Mouse (Mus musculus) forebrain, embryonic 12.5 days (tissue): ENCODE data around the gene Plcb1. TPM values are rescaled to one million over a fixed set of nuclear protein-coding genes. Genes with fewer than 3 reads are reported as not detected.

Source experiments
- ATAC-seq: fragments of 200-750 bp; cut with Nextera tagmentation; 2 replicates; pipeline ENCODE4 v1.8.0; 2017; ENCODE audit warnings: moderate TSS enrichment; ENCODE audit not compliant: low FRiP score
- H3K27ac ChIP-seq: fragments of 300-500 bp; sonication (generic); 2 replicates; pipeline ENCODE4 v1.5.1; 2016; ENCODE audit warnings: mild to moderate bottlenecking
- H3K27me3 ChIP-seq: fragments of 300-500 bp; sonication (generic); 2 replicates; pipeline ENCODE4 v1.6.1; 2016; ENCODE audit warnings: mild to moderate bottlenecking
- H3K36me3 ChIP-seq: fragments of 300-500 bp; sonication (generic); replicated peaks from 2 replicates; pipeline ENCODE4 v1.6.1; 2016; ENCODE audit warnings: mild to moderate bottlenecking
- H3K4me1 ChIP-seq: fragments of 300-500 bp; sonication (generic); 2 replicates; pipeline ENCODE4 v1.6.1; 2016
- H3K4me2 ChIP-seq: fragments of 300-500 bp; sonication (generic); 2 replicates; pipeline ENCODE4 v1.6.1; 2016; ENCODE audit warnings: mild to moderate bottlenecking, moderate library complexity
- H3K4me3 ChIP-seq: fragments of 300-500 bp; sonication (generic); replicated peaks from 2 replicates; pipeline ENCODE4 v1.5.1; 2016; ENCODE audit warnings: mild to moderate bottlenecking
- H3K9ac ChIP-seq: fragments of 300-500 bp; sonication (generic); 2 replicates; pipeline ENCODE4 v1.6.1; 2016; ENCODE audit warnings: mild to moderate bottlenecking
- H3K9me3 ChIP-seq: fragments of 300-500 bp; sonication (generic); 2 replicates; pipeline ENCODE4 v1.6.1; 2016
- WGBS: fragments of 180-500 bp; shearing (Covaris S2); methylation state at CpG from one replicate; pipeline ENCODE4 v1.1.7; 2016; 5-methylcytosine and 5-hydroxymethylcytosine counted together
- polyA plus RNA-seq: library from polyadenylated mRNA; unstranded; fragments of >200 nt; fragmentation: Nextera tagmentation; extraction: Ambion mirVana; gene quantifications from 2 replicates; pipeline ENCODE4 v1.2.1, GENCODE M21; 2016

Plcb1 gene
- polyA plus RNA-seq, 1 experiment from 2014 or later = 19.3 TPM

DNA sequence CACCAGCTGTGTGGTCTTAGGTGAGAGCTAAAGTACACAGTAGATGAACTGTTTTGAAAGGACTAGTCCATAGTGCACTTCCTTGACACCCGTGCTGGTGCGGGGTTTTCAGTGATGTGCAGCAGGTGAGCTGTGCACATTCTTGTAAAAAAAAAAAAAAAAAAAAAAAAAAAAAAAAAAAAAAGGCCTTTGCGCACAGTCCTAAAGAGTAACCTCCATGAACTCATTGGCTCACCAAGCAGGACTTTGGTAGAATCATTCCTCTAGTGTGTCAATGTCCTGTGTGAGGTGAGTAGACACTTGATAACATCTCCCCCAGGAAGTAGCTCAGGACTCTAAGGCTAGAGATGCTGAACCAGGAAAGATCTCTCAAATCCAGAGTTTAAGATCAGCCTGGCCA, 653.2 kb downstream of the Plcb1 start:
- no peak overlapping the region for H3K9ac ChIP-seq
- H3K4me3 ChIP-seq = no peak overlapping the region
- H3K4me1 ChIP-seq = peaks cover 4% of the 10 kb centered on the region; the same call in 1 of the 2 replicates
- ATAC-seq = peak; percentile 45
- no peaks in the 10 kb centered on the region for H3K27me3 ChIP-seq
- no peaks in the 10 kb centered on the region for H3K9me3 ChIP-seq
- no peak overlapping the region for H3K27ac ChIP-seq
- WGBS = 85% methylated on average over 3 of the region's 3 CpGs
- H3K4me2 ChIP-seq = no peak overlapping the region
- H3K36me3 ChIP-seq = no peaks in the 10 kb centered on the region

DNA sequence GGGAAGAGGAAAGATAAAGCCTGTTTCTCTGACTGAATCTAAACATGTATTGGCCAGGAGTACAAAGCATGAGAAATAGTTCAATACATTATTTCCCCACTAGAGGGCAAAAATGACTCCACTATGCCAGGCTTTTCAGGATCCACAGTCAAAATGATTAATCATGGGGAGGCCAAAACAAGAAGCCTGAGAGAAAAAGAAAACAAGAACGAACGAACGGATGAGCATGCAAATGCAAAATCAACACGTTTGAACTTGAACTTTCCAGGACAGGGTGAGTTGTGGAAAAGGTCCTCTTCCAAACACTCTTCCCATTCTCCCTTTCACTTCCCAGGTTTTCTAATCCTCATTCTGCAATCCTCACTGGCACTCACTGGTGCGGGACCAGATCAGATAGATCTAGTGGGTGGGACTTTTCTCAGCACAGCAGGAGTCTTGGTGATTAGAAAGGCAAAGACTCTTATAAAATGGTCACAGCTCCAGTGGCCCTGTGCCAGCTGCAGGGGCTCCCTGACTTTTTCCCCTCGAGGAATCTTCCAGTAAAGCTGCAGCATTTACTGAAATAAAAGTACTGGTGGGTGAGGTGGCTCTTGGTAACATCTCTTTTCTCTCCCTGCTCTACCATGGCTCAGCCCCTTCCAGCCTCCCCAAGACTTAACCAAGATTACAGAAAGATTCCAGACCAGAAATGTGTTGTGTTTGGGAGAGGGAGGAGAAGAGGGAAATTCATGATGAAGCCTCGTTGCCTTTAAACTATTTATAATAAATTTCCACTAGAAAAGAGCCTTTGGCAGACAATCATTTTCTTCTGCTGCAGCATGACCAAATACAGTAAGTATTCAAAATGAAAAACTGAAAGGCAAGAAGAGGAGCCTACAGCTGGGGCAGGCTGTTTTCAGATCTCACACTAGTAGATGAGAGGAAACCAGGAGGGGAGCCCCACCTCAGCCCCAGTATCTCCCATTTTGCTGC, 654.0 kb downstream of the Plcb1 start:
- Histone ChIP-seq H3K4me2 (peak overlapping the region; percentile 31), H3K36me3 (no peaks in the 10 kb centered on the region), H3K27ac (no peak overlapping the region), H3K27me3 (no peaks in the 10 kb centered on the region), H3K9me3 (no peaks in the 10 kb centered on the region), H3K4me3 (no peak overlapping the region), H3K9ac (no peak overlapping the region), H3K4me1 (peaks cover 4% of the 10 kb centered on the region; the same call in 1 of the 2 replicates)
- peak; percentile 89 for ATAC-seq
- WGBS = 11% methylated on average over 7 of the region's 7 CpGs

DNA sequence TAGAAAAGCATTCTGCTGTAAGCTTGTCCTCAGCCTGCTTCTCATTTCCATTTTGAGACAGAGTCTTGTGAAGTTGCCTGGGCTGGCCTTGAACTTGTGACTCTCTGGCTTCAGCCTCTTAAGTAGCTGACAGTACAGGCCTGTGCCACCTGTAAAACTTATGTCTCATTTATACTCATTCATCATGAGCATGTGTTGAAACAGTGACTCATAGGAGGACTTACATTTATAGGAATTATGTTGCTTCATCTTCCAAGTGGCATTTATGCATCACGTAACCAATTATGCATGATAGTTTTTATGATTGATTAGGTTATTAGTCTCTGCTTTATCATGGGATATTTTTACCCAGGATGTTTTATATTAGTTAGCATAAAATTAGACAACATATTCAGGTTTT, 667.7 kb downstream of the Plcb1 start:
- Histone ChIP-seq H3K36me3 (no peaks in the 10 kb centered on the region), H3K9me3 (no peaks in the 10 kb centered on the region), H3K4me3 (no peak overlapping the region), H3K27me3 (no peaks in the 10 kb centered on the region), H3K9ac (no peak overlapping the region), H3K27ac (no peak overlapping the region), H3K4me1 (no peaks in the 10 kb centered on the region), H3K4me2 (no peak overlapping the region)
- no peak for ATAC-seq
- WGBS = 98% methylated on average over 1 of the region's 1 CpGs

DNA sequence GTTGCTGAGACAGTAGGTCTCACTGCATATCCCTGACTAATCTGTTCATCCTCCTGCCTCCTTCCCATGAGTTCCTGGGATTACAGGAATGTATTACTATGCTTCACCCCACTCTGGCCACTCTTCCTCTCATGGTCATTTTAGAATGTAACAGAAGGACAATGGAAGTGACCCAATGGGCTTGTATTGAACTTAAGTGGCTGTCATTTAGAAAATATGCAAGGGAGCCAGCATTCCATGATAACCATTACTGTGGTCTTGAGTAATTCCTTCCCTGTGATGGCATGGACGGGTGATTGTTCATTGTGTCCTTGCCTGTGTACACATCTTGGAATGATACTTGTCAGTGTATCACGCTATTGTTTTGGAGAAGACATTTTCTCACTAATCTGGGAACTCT, 668.1 kb downstream of the Plcb1 start:
- H3K9me3 ChIP-seq = no peaks in the 10 kb centered on the region
- H3K9ac ChIP-seq = no peak overlapping the region
- no peaks in the 10 kb centered on the region for H3K27me3 ChIP-seq
- no peak overlapping the region for H3K4me2 ChIP-seq
- no peak overlapping the region for H3K27ac ChIP-seq
- ATAC-seq = no peak
- no peaks in the 10 kb centered on the region for H3K36me3 ChIP-seq
- H3K4me3 ChIP-seq = no peak overlapping the region
- 76% methylated on average over 2 of the region's 2 CpGs for WGBS
- no peaks in the 10 kb centered on the region for H3K4me1 ChIP-seq

DNA sequence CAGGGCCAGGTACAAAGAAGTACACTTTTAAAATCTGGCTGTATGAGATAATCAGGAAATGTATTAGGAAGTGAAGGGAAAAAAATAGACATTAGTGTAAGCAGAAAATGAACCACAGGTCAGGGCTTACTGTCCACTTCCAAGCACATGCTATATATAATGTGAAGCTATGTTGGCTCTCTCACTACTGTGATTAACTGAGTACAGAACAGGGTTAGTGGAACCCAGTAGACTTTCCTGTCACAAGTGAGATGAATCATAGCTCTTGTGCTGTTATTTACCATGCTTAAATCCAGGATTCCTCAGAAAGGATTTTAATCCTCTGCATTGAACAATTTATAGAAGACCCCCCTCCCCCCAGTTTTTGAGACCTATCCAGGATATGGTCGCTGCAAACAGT, 668.6 kb downstream of the Plcb1 start:
- WGBS = 66% methylated on average over 1 of the region's 1 CpGs
- ATAC-seq = no peak

DNA sequence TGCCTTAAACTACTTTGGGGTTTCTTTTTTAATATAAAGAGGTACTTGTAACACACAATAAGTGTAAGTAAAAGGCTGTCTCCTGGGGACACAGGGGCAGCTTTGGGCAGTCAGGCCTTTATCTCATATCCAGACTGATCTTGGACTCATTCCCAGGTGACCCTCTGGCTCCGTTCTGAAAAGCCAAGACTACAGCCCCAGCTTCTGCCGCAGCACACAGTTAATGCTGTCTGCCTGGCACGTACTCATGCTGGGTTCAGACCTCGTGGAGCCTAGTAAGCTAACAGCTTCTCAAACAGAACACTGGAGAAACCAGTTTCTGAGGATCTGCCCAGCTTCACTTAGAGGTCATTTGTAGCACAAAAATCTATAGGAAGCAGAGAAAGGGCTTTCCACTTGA, 682.0 kb downstream of the Plcb1 start:
- H3K4me3 ChIP-seq = no peak overlapping the region
- WGBS = 72% methylated on average over 4 of the region's 4 CpGs
- no peaks in the 10 kb centered on the region for H3K27me3 ChIP-seq
- H3K27ac ChIP-seq = no peak overlapping the region
- H3K9me3 ChIP-seq = no peaks in the 10 kb centered on the region
- no peak overlapping the region for H3K4me2 ChIP-seq
- H3K4me1 ChIP-seq = no peaks in the 10 kb centered on the region
- no peak overlapping the region for H3K9ac ChIP-seq
- H3K36me3 ChIP-seq = no peaks in the 10 kb centered on the region
- ATAC-seq = no peak

More for the DNA sequence above, 668.6 kb downstream of the Plcb1 start:
- Histone ChIP-seq H3K4me1 (no peaks in the 10 kb centered on the region), H3K9ac (no peak overlapping the region), H3K4me2 (no peak overlapping the region), H3K9me3 (no peaks in the 10 kb centered on the region), H3K27me3 (no peaks in the 10 kb centered on the region), H3K4me3 (no peak overlapping the region), H3K27ac (no peak overlapping the region), H3K36me3 (no peaks in the 10 kb centered on the region)

DNA sequence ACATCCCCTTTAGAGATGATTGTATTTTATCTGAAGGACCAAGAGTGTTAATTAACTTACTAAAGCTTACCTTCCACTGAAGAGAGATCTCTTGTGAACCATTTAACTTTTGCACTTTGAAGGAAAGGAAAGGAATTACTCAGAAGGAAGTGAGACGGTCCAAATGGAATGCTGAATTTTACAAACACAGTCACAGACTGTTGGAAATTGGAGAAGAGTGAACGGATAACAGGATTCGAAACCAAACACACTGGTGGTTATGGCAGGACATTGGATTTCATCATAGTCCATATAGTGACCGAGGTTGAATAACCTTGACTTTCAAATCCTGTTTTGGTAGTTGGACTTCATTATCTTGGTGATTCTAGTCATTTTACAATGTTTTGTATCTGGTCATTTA, 688.2 kb downstream of the Plcb1 start:
- no peaks in the 10 kb centered on the region for H3K4me1 ChIP-seq
- H3K4me2 ChIP-seq = no peak overlapping the region
- 86% methylated on average over 4 of the region's 4 CpGs for WGBS
- H3K27me3 ChIP-seq = no peaks in the 10 kb centered on the region
- H3K9ac ChIP-seq = no peak overlapping the region
- no peak overlapping the region for H3K27ac ChIP-seq
- H3K4me3 ChIP-seq = no peak overlapping the region
- H3K9me3 ChIP-seq = no peaks in the 10 kb centered on the region
- no peaks in the 10 kb centered on the region for H3K36me3 ChIP-seq
- ATAC-seq = no peak

DNA sequence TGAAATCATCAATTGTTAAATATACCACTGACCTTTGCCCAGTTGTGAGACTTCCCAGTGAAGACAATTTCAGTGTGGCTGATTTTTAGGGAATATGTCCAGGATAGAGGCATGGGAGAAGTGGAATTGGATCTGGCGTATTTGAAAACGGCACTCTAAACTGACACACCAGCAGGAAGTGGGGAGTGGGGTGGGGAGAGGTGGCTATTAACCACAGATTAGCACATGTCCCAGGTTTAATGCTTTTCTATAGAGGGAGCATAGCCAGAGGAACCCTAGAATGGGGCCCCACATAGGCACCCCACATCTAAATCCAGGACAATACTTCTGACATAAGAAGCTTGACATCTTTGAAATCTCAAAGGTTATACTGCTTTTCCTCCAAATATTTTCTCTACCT, 699.4 kb downstream of the Plcb1 start:
- no peaks in the 10 kb centered on the region for H3K27me3 ChIP-seq
- no peaks in the 10 kb centered on the region for H3K9me3 ChIP-seq
- H3K4me1 ChIP-seq = peaks cover 11% of the 10 kb centered on the region
- no peaks in the 10 kb centered on the region for H3K36me3 ChIP-seq
- no peak overlapping the region for H3K4me2 ChIP-seq
- H3K9ac ChIP-seq = no peak overlapping the region
- no peak overlapping the region for H3K27ac ChIP-seq
- H3K4me3 ChIP-seq = no peak overlapping the region
- ATAC-seq = no peak
- WGBS = 53% methylated on average over 2 of the region's 2 CpGs

DNA sequence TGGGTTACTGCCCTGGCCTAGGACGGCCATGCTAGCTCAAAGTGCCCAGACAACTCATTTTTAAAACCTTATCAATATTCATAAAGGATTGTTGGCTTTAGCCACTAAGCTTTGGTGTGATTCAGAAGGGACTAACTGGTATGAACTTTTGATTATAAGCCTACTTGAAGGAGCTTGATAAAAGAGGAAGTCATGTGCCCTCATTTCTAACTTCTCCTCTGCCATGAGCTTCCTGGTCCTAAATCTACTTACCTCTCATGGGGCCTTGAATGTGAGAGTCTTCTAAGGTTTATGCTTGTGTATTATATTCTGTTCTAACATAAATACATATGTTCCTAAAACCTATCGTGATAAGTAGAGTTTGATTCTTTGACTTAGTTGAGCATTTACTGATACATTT, 702.4 kb downstream of the Plcb1 start:
- no peak overlapping the region for H3K4me3 ChIP-seq
- H3K36me3 ChIP-seq = no peaks in the 10 kb centered on the region
- 0 out of 2 replicates have a peak, but pooled peaks cover 2% of the 10 kb centered on the region for H3K27me3 ChIP-seq
- ATAC-seq = no peak
- no peak overlapping the region for H3K27ac ChIP-seq
- WGBS = 79% methylated on average over 2 of the region's 2 CpGs
- H3K9ac ChIP-seq = no peak overlapping the region
- no peaks in the 10 kb centered on the region for H3K9me3 ChIP-seq
- H3K4me1 ChIP-seq = peaks cover 11% of the 10 kb centered on the region
- H3K4me2 ChIP-seq = no peak overlapping the region

DNA sequence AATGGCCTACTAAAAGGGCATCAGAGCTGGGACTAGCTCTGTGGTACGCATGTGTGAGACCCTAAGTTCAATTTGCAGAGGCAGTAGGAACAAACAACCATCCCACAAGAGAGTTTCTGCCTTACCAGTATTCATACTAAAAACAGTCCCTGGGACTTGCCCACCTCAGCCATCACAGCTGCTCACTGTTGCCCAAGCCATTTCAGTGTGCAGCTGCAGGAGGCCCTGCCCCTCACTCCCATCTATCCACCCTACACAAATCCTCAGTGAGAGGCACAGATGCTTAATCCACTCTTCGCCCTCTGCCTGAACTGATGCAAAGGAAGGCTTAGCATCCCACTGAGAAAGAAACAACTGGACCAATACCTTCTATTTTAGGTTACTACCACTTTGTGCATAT, 703.3 kb downstream of the Plcb1 start:
- H3K9me3 ChIP-seq = no peaks in the 10 kb centered on the region
- H3K27ac ChIP-seq = no peak overlapping the region

DNA sequence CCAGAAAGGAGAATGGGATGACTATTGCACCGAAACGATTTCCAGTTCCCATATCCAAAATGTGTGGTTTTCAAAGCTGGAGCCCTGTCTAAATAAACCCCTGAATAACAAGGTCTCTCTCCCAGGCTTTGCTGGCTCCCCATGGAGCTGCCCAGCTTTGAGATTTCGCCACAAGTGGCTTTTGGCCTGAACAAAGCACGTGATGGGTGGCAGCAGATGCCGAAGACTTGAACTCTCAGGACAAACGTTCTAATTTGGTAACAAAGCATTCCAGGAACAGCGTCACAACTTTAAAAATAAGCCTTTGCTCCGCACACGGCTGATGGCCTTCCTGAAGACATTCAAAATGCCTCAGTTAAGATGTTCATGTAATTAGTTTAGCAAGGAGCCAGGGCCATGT, 706.9 kb downstream of the Plcb1 start:
- 0 out of 2 replicates have a peak, but pooled peaks cover 7% of the 10 kb centered on the region for H3K4me1 ChIP-seq
- no peak overlapping the region for H3K4me3 ChIP-seq
- no peaks in the 10 kb centered on the region for H3K36me3 ChIP-seq
- no peaks in the 10 kb centered on the region for H3K9me3 ChIP-seq
- no peak overlapping the region for H3K4me2 ChIP-seq
- 0 out of 2 replicates have a peak, but pooled peaks cover 2% of the 10 kb centered on the region for H3K27me3 ChIP-seq
- H3K9ac ChIP-seq = no peak overlapping the region
- 59% methylated on average over 9 of the region's 9 CpGs for WGBS
- H3K27ac ChIP-seq = no peak overlapping the region
- ATAC-seq = no peak

More for the DNA sequence above, 703.3 kb downstream of the Plcb1 start:
- 46% methylated on average over 2 of the region's 2 CpGs for WGBS
- Histone ChIP-seq H3K4me1 (peaks cover 11% of the 10 kb centered on the region), H3K9ac (no peak overlapping the region), H3K4me3 (no peak overlapping the region), H3K4me2 (no peak overlapping the region), H3K27me3 (0 out of 2 replicates have a peak, but pooled peaks cover 2% of the 10 kb centered on the region), H3K36me3 (no peaks in the 10 kb centered on the region)
- no peak for ATAC-seq

DNA sequence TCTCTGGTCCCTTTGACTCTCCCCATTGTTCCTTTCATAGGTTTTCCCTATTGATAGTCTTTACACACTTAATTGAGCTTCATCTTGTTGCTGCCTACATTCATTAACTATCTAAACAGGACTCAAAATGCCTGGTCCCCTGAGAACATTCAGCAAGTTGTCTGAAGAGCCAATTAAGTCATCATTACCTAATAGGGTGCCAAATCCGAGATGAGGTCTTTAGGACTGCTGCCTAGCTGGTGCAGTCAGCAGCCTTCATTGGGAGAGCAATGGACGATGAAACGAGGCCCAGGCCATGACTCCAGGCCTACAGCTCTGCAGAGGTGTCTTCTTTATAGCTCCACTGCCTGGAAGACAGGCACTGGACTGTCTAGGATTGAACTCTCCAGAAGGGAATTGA, 710.7 kb downstream of the Plcb1 start:
- Histone ChIP-seq H3K9ac (no peak overlapping the region), H3K4me2 (no peak overlapping the region), H3K4me3 (no peak overlapping the region), H3K4me1 (0 out of 2 replicates have a peak, but pooled peaks cover 7% of the 10 kb centered on the region), H3K27ac (no peak overlapping the region), H3K36me3 (no peaks in the 10 kb centered on the region), H3K27me3 (0 out of 2 replicates have a peak, but pooled peaks cover 2% of the 10 kb centered on the region), H3K9me3 (no peaks in the 10 kb centered on the region)
- WGBS = 14% methylated on average over 3 of the region's 3 CpGs
- peak; percentile 73; the same call in 1 of the 2 replicates for ATAC-seq

DNA sequence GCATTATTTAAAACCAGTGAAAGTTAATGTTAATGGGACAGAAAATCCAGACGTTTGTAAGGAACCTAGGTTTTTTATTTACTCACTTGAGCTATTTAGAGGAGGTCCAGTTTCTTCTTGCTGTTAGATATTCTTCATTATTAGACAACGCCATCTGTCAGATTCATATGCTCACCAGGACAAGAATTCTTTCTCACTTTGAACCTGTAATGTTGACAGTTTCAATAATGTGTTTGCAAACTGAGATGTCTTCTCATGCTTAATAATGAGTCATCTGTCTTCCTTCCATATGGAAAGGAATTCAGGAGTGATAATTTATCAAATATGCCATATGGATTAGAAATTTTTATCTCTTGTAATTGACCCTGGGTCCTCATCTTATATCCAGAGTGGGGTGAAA, 711.4 kb downstream of the Plcb1 start:
- 57% methylated on average over 2 of the region's 2 CpGs for WGBS
- 0 out of 2 replicates have a peak, but pooled peaks cover 7% of the 10 kb centered on the region for H3K4me1 ChIP-seq
- 0 out of 2 replicates have a peak, but pooled peaks cover 2% of the 10 kb centered on the region for H3K27me3 ChIP-seq
- no peak overlapping the region for H3K4me3 ChIP-seq
- no peak for ATAC-seq
- H3K9ac ChIP-seq = no peak overlapping the region
- H3K36me3 ChIP-seq = no peaks in the 10 kb centered on the region
- H3K27ac ChIP-seq = no peak overlapping the region
- no peaks in the 10 kb centered on the region for H3K9me3 ChIP-seq
- no peak overlapping the region for H3K4me2 ChIP-seq
